Mouse (Mus musculus): ENCODE data around the gene Eml6. TPM values are rescaled to one million over a fixed set of nuclear protein-coding genes. Genes with fewer than 3 reads are reported as not detected.
"Not testable (repeated sequence)": the region's sequence is repeated elsewhere in the genome, so short reads cannot be mapped to it uniquely, and the experiment has no call there.

The Eml6 gene
- polyA plus RNA-seq, 1 experiment from 2014 or later = 4.4 TPM

DNA sequence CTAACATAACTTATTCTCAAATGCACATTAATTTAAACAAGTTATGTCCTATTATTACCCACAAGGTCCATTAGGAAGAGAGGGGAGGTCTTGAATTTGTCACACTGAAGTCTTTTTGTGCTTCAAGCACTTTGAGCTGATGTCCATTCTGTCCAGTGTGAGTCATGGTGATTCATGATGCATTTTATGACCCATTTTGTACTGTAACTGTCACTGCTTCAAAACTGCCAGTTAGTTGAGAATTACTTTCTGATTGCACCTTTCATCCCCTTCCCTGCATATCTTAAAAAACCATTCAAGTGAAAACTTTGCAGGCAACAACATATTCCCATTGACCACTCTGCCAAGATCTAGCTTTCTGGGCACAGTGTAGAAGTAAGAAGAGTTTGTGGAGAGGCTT lies 188.8 kb downstream of the Eml6 start:
- no peak for ATAC-seq (ENCODE audit: low FRiP score)
- H3K27me3 ChIP-seq = no peaks in the 10 kb centered on the region
- no peak overlapping the region for H3K4me2 ChIP-seq
- no peak overlapping the region for H3K9ac ChIP-seq
- H3K4me3 ChIP-seq = no peak overlapping the region
- no peaks in the 10 kb centered on the region for H3K9me3 ChIP-seq
- H3K36me3 ChIP-seq = no peaks in the 10 kb centered on the region; the same call in 1 of the 2 replicates
- H3K4me1 ChIP-seq (replicated peaks) = no peaks in the 10 kb centered on the region
- H3K27ac ChIP-seq = no peak overlapping the region

DNA sequence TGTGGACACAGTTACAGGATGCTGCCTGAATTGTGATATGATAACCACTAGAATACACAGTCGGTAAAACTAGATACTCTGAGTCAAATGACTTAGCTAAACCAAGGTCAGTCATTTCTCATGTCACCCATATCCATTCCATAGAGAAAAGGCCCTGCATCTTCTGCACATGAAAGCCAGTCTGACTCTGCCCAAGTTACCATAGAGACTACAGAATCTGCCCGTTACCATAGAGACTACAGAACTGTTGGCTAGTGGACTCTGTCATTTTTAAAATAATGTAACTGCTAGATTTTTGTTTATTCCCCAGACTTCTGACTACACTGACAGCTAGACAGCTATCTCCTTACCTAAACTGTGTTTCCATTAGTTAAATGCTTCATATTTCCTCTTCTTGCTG lies 198.1 kb downstream of the Eml6 start:
- 80% methylated on average over 2 of the region's 2 CpGs for WGBS
- Histone ChIP-seq H3K9me3 (no peaks in the 10 kb centered on the region), H3K36me3 (no peaks in the 10 kb centered on the region; the same call in 1 of the 2 replicates), H3K27me3 (peaks cover 31% of the 10 kb centered on the region), H3K4me3 (no peak overlapping the region), H3K9ac (no peak overlapping the region), H3K27ac (no peak overlapping the region), H3K4me2 (no peak overlapping the region), H3K4me1 (replicated peaks) (no peaks in the 10 kb centered on the region)
- no peak for ATAC-seq (ENCODE audit: low FRiP score)

DNA sequence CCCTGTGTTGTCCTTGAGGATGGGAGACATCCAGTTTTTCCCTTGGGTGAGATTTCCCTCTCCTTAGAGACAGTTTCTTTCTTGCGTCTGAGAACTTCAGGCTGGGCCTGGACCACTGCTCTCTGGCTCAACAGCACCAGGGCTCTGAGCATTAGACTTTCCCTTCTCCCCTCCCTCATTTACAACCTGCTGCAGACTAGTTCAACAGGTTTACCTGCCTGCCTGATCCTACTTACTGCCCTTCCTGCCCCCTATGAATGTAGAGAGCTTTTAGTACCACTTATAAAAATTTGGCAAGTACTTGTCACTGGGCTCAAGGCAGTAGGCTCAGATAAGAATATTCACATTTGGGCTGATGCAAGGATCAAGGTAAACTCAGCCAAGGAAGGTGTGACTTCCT lies 199.8 kb downstream of the Eml6 start:
- no peak for ATAC-seq (ENCODE audit: low FRiP score)
- Histone ChIP-seq H3K36me3 (no peaks in the 10 kb centered on the region), H3K9me3 (no peaks in the 10 kb centered on the region), H3K27me3 (peaks cover 31% of the 10 kb centered on the region), H3K4me2 (no peak overlapping the region), H3K27ac (no peak overlapping the region), H3K9ac (no peak overlapping the region), H3K4me3 (no peak overlapping the region), H3K4me1 (replicated peaks) (no peaks in the 10 kb centered on the region)
- WGBS = 81% methylated on average over 1 of the region's 1 CpGs

DNA sequence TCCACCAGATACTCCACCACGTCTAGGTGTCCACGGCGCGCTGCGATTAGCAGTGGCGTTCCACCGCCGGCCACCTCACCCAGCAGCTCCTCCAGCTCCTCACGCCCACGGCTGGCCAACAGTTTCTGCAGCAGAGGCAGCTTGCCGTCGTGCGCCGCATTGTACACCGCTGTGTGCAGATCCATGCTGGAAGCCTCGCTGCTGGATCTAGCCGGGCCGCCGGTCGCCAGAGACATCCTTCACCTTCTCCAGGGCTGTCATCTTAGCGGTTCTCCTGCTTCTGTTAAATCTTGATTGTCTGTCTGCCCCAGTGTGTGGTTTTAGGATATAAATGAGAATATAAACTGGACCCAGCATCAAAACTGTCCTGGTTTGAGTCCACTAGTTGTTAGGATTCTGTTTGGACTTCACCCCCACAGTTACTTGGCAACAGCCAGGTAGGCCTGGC lies 200.5 kb downstream of the Eml6 start, which contains the start of gene 4931440F15Rik:
Gene 4931440F15Rik, minus strand, starts transcription at position 398 of the 448 bp plus-strand sequence.
- Histone ChIP-seq H3K4me3 (peak within 1 kb of the TSS; percentile 8; the same call in 1 of the 2 replicates), H3K27me3 (peaks cover 31% of the 10 kb centered on the region), H3K4me2 (peak within 1 kb of the TSS; percentile 41)
- not testable (repeated sequence) for ATAC-seq (ENCODE audit: low FRiP score); H3K9me3 ChIP-seq; H3K27ac ChIP-seq; H3K4me1 ChIP-seq (replicated peaks); H3K9ac ChIP-seq; H3K36me3 ChIP-seq
- WGBS = 37% methylated on average over 21 of the region's 21 CpGs

DNA sequence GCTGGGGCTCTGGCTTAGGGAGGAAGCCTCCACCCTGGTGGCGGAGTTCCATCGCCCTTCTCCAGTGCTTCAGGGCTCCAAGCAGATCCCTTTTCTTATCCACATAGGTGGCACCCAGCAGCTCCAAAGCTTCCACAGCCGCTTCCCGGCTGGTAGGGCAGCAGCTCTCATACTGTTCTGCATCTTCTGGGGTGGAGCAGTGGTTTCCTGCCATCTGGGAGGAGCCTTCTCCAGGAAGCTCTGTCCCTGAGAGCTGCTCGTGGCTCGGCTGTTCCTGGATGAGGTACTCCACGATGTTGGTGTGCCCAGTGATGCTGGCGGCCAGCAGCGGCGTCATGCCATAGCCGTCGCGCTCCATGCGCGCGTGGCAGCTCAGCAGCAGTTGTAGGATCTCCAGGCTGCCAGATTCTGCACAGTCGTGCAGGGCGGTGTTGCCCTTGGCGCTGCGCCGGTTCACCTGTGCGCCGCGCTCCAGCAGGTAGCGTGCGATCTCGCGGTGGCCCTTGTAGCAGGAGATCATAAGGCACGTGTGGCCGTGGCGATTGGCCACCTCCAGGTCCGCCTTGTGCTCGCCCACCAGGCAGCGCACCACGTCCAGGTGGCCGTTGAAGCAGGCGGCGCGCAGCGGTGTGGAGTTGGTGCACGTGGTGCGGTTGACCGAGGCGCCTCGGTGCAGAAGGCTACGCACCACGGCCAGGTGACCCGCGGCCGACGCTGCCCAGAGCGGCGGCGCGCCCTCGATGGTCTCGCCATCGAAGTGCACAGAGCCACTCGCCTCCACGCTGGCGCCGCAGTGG lies 201.2 kb downstream of the Eml6 start:
- Histone ChIP-seq H3K27me3 (peaks cover 31% of the 10 kb centered on the region), H3K4me2 (peak overlapping the region; percentile 41), H3K4me3 (peak overlapping the region; percentile 8; the same call in 1 of the 2 replicates)
- H3K9ac ChIP-seq; H3K36me3 ChIP-seq; H3K27ac ChIP-seq; H3K4me1 ChIP-seq (replicated peaks); H3K9me3 ChIP-seq: not testable (repeated sequence)
- WGBS = 23% methylated on average over 58 of the region's 62 CpGs
- peak; percentile 61 for ATAC-seq (ENCODE audit: low FRiP score)

DNA sequence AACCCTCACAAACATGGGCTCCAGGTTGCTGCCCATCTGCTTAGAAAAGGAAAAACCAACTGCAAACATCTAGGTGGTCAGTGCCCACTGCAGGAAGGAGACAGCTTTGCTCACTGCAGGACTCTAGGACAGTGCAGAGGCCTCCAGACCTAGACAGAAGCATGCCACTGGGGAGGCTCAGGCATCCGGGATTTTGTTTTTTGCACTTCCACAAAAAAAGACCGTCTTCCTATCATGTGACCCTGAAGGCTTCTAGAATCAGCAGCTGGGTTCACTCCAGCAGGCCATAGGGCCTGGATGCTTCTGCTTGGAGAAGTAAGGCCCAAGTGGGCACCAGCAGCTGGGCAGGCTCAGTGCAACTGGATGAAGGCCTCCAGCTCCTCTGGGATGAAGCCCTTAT lies 202.7 kb downstream of the Eml6 start:
- no peak for ATAC-seq (ENCODE audit: low FRiP score)
- peaks cover 31% of the 10 kb centered on the region for H3K27me3 ChIP-seq
- no peak overlapping the region for H3K4me3 ChIP-seq
- 83% methylated on average over 2 of the region's 2 CpGs for WGBS
- no peak overlapping the region for H3K4me2 ChIP-seq
- H3K4me1 ChIP-seq (replicated peaks) = no peaks in the 10 kb centered on the region
- no peak overlapping the region for H3K9ac ChIP-seq
- H3K36me3 ChIP-seq = no peaks in the 10 kb centered on the region
- H3K27ac ChIP-seq = no peak overlapping the region
- no peaks in the 10 kb centered on the region for H3K9me3 ChIP-seq

DNA sequence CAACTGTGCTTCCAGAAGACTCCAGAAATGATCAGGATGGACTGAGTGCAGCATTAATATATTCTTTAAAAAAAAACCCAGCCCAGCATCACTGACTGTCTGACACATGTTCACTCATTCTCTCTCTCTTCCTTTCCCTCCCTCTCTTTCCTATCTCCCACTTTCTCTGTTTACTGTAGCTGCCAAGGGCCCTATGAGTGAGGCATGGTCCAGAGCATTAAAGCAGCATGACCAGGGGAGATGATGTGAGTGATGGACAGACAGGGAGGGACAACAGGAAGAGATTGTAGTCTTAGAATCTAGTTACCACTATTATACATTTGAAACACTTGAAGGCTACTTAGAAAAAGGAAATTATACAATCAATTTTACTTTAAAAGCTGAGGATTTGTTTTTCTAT lies 210.2 kb downstream of the Eml6 start:
- H3K4me2 ChIP-seq = no peak overlapping the region
- no peaks in the 10 kb centered on the region for H3K4me1 ChIP-seq (replicated peaks)
- 0 out of 2 replicates have a peak, but pooled peaks cover 3% of the 10 kb centered on the region for H3K36me3 ChIP-seq
- ATAC-seq (ENCODE audit: low FRiP score) = no peak
- H3K9ac ChIP-seq = no peak overlapping the region
- H3K27me3 ChIP-seq = no peaks in the 10 kb centered on the region
- no peak overlapping the region for H3K27ac ChIP-seq
- H3K9me3 ChIP-seq = no peaks in the 10 kb centered on the region
- H3K4me3 ChIP-seq = no peak overlapping the region

DNA sequence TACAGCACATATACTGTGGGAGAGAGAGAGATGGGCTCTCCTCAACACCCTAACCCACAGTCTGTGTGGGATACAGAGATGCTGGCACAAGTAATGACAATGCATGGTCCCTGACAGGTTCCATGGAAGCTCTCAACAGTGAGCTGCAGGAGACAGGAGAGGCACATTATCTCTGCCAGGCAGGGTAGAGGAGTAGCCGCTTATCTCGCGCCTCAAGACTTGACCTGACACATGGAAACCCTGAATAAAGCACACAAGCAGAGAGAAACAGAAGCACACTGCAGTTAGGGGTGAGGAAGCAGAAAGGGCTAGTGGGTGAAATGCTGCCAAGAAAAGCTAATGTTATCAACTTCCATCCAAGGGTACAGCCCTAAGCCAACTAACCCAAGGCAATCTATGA lies 210.6 kb downstream of the Eml6 start:
- WGBS = 87% methylated on average over 3 of the region's 3 CpGs
- H3K9me3 ChIP-seq = no peaks in the 10 kb centered on the region
- ATAC-seq (ENCODE audit: low FRiP score) = no peak

DNA sequence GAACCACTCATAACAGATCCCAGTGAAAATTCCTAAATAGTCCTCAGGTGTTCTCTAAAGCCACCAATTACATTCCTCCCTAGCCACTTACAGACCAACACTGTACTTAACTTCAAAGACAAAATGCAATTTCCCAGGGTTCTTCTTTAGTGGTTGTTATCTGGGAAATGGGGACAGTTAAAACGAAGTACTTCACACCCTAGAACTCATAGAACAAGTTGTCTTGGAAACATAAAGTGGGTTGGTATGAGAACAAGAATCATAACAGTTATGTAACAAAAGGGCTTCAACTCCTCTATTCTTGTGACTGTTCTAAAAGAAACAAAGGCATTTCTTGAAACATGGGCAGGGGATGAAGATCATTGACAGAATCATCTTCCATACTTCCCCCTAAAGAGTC lies 212.6 kb downstream of the Eml6 start:
- Histone ChIP-seq H3K4me1 (replicated peaks) (no peaks in the 10 kb centered on the region), H3K27me3 (no peaks in the 10 kb centered on the region), H3K9me3 (no peaks in the 10 kb centered on the region), H3K4me3 (no peak overlapping the region), H3K36me3 (0 out of 2 replicates have a peak, but pooled peaks cover 3% of the 10 kb centered on the region), H3K27ac (no peak overlapping the region), H3K4me2 (no peak overlapping the region), H3K9ac (no peak overlapping the region)
- no peak for ATAC-seq (ENCODE audit: low FRiP score)
- WGBS = 88% methylated on average over 1 of the region's 1 CpGs

More for the DNA sequence above, 210.6 kb downstream of the Eml6 start:
- Histone ChIP-seq H3K9ac (no peak overlapping the region), H3K27me3 (no peaks in the 10 kb centered on the region), H3K36me3 (0 out of 2 replicates have a peak, but pooled peaks cover 3% of the 10 kb centered on the region), H3K4me3 (no peak overlapping the region), H3K4me2 (no peak overlapping the region), H3K27ac (no peak overlapping the region), H3K4me1 (replicated peaks) (no peaks in the 10 kb centered on the region)

DNA sequence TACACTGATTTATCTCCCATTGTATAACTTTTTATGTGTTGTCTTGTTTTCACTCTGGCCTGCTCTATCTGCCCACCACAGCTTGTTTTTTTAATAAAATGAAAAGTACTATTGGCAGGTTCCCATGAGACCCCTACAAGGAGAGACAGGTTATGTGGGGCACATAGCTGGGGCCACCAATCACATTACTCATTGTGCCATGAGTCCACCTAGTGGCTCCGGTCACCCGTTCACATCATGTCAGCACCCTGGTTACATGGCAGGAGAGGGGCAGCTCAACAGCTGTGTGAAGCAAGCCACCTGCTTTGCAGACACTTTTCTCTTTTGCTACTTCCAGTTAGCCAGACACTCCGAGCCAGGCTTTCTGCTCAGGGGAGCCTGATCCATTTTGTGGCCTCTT lies 213.4 kb downstream of the Eml6 start:
- Histone ChIP-seq H3K9ac (no peak overlapping the region), H3K4me3 (no peak overlapping the region), H3K9me3 (no peaks in the 10 kb centered on the region), H3K27ac (no peak overlapping the region), H3K36me3 (no peaks in the 10 kb centered on the region), H3K4me1 (replicated peaks) (no peaks in the 10 kb centered on the region), H3K4me2 (no peak overlapping the region), H3K27me3 (no peaks in the 10 kb centered on the region)
- ATAC-seq (ENCODE audit: low FRiP score) = no peak
- WGBS = 82% methylated on average over 3 of the region's 3 CpGs

DNA sequence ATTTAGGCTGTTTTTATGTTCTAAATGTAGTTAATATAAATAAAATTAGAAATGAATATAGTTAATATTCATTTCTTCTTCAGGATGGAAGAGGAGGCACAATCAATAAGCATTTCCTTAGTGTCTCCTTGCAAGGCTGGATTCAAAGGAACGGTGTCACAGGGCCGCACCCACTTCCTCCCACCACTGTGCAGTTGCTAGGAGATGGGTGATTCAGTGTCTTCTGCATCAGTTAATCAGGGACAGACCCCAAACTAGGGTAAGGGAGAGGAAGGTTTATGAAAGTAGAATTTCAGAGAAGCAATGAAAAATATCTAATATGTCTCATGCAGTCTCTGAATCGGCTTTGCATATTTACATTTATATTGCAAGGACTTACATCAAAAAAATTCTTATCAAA lies 215.5 kb downstream of the Eml6 start:
- Histone ChIP-seq H3K27me3 (no peaks in the 10 kb centered on the region), H3K4me3 (no peak overlapping the region), H3K27ac (no peak overlapping the region), H3K9me3 (no peaks in the 10 kb centered on the region), H3K4me2 (no peak overlapping the region), H3K9ac (no peak overlapping the region), H3K4me1 (replicated peaks) (no peaks in the 10 kb centered on the region), H3K36me3 (no peaks in the 10 kb centered on the region)
- WGBS = 83% methylated on average over 3 of the region's 3 CpGs
- no peak for ATAC-seq (ENCODE audit: low FRiP score)

DNA sequence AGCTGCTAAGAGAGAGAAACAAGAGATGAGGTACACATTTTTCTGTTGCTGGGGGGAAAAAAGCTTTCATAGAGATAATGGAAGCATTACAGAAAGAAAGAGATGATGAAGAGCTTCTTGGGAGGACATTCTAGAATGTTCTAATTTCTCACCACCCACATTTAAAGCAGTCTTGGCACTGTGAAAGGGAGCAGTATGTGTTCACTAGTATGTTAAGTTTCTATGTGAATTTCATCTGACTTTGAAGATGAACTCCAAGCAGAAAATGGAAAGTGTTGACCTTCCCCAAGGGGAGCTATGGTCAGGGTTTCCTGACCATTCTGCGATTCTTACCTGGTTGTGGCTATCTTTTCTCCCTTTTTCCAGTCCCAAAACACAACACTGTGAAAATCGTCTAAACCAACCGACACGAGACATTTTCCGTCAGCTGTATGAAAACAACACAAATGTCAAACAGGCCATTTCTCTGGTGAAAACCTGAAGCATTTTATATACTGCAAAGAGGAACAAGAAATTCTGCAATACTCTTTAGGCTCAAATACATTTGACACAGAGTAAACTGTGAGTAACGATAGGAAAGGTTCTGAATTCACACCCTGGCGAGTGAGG lies 216.7 kb downstream of the Eml6 start:
- no peak overlapping the region for H3K4me2 ChIP-seq
- H3K4me1 ChIP-seq (replicated peaks) = no peaks in the 10 kb centered on the region
- H3K27ac ChIP-seq = no peak overlapping the region
- 87% methylated on average over 7 of the region's 7 CpGs for WGBS
- no peak overlapping the region for H3K4me3 ChIP-seq
- ATAC-seq (ENCODE audit: low FRiP score) = no peak
- no peaks in the 10 kb centered on the region for H3K36me3 ChIP-seq
- H3K9me3 ChIP-seq = no peaks in the 10 kb centered on the region
- no peak overlapping the region for H3K9ac ChIP-seq
- H3K27me3 ChIP-seq = no peaks in the 10 kb centered on the region
